Mouse (Mus musculus) ES-Bruce4 (cell line): ENCODE results near the gene Bod1. TPM values are rescaled to one million over a fixed set of nuclear protein-coding genes. Genes with fewer than 3 reads are reported as not detected.

Experiments
- H3K27ac ChIP-seq: 2 replicates; pipeline ENCODE4 v1.5.1; 2012; ENCODE audit warnings: low read length, inconsistent platforms; ENCODE audit not compliant: insufficient read depth
- H3K27me3 ChIP-seq: 2 replicates; pipeline ENCODE4 v1.6.1; 2012; ENCODE audit warnings: mild to moderate bottlenecking, low read length, inconsistent platforms; ENCODE audit not compliant: control insufficient read depth, poor library complexity, insufficient read depth, severe bottlenecking
- H3K36me3 ChIP-seq: 2 replicates; pipeline ENCODE4 v1.6.1; 2012; ENCODE audit warnings: inconsistent platforms, mild to moderate bottlenecking, low read length, moderate library complexity; ENCODE audit not compliant: control insufficient read depth, poor library complexity, insufficient read depth, severe bottlenecking
- H3K4me1 ChIP-seq: one replicate; pipeline ENCODE4 v1.8.1; 2011; ENCODE audit warnings: low read length; ENCODE audit not compliant: control insufficient read depth, insufficient read depth
- H3K4me3 ChIP-seq: 2 replicates; pipeline ENCODE4 v1.5.1; 2011; ENCODE audit warnings: low read depth, mild to moderate bottlenecking, low read length
- H3K9ac ChIP-seq: 2 replicates; pipeline ENCODE4 v1.6.1; 2012; ENCODE audit warnings: low read depth, mild to moderate bottlenecking, inconsistent platforms; ENCODE audit not compliant: poor library complexity, severe bottlenecking
- H3K9me3 ChIP-seq: replicated peaks from 2 replicates; pipeline ENCODE4 v1.6.1; 2012; ENCODE audit warnings: mild to moderate bottlenecking, low read length, inconsistent platforms; ENCODE audit not compliant: control insufficient read depth, poor library complexity, insufficient read depth, severe bottlenecking
- CTCF ChIP-seq: IDR thresholded peaks from one replicate; pipeline ENCODE4 v1.8.1; 2011; ENCODE audit warnings: low read depth, low read length
- EP300 ChIP-seq: IDR thresholded peaks from 2 replicates; pipeline ENCODE4 v1.6.1; 2011; ENCODE audit warnings: low read depth, low read length; ENCODE audit not compliant: insufficient read depth
- POLR2A ChIP-seq: IDR thresholded peaks from one replicate; pipeline ENCODE4 v1.8.1; 2011; ENCODE audit warnings: low read length; ENCODE audit not compliant: insufficient read depth
- polyA plus RNA-seq: library from polyadenylated mRNA; stranded (reverse); fragments of >200 nt; gene quantifications from 2 replicates; pipeline ENCODE4 v1.2.4, GENCODE M21; 2011; ENCODE audit warnings: low read depth; ENCODE audit not compliant: missing spikeins, insufficient read depth, insufficient read length

Bod1 gene
- polyA plus RNA-seq, 1 experiment: 36.3 TPM

DNA sequence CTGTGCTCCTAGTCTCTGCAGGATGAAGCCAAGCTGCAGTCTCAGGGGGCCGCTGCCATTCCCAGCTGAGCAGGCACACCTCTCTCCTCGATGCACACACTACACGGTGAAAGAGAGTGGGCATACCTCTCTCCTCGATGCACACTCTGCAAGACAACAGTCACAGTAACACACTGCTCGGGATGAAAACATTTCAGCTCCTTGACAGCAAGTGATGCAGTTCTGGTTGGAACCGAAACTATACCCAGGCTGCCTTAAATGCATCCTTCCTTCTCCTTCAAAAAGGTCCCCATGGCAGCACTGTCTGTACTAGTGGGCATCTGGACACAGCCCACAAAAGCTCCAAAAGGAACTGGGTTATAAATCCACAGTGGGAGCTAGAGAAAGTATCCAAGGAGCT is 28.6 kb downstream of the Bod1 start:
- H3K27me3 ChIP-seq: no peaks in the 10 kb centered on the region
- H3K4me3 ChIP-seq: no peak overlapping the region
- no peak overlapping the region for H3K9ac ChIP-seq
- no peaks in the 10 kb centered on the region for H3K4me1 ChIP-seq
- no peaks in the 10 kb centered on the region for H3K9me3 ChIP-seq
- TF ChIP-seq CTCF: no peak
- TF ChIP-seq EP300: no peak
- TF ChIP-seq POLR2A: no peak
- H3K27ac ChIP-seq: no peak overlapping the region
- H3K36me3 ChIP-seq: no peaks in the 10 kb centered on the region

DNA sequence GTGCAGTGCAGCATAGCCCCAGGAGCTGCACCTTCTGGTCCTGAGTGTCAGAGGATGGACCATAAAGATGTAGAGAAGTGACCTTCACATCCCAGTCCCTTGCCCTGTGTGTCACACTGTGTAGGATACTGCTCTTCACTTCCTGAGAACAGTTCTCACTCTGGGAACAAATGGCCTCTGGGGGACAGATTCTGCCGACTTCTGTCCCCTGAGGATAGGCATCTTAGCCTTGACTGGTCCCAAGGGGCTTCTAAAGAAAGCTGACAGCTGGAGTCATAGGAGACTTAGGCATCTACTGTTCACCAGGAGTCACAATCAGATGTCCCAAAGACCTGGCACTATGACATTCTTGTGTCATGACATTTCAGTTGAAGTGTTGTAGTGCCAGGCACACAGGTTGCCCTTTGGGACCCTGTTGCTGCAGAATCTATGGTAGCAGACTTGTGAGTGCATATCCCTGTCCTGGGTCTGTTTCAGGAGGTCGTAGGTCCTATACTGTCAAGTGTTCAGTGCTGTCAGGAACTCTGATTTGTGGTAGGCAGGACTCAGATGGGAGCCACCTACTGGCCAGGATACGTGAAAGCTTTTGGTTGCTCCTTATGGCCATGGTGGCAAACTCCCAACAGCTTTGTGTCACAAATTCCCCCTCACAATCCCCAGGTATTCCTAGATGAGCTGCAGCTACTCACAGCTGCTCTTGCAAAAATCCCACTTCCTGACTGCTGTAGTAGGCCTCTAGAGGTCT is 30.4 kb downstream of the Bod1 start:
- Histone ChIP-seq H3K9me3 (no peaks in the 10 kb centered on the region), H3K27me3 (no peaks in the 10 kb centered on the region), H3K36me3 (no peaks in the 10 kb centered on the region), H3K27ac (no peak overlapping the region), H3K9ac (no peak overlapping the region), H3K4me1 (no peaks in the 10 kb centered on the region), H3K4me3 (no peak overlapping the region)
- no peak for TF ChIP-seq EP300
- peak; percentile 41 for TF ChIP-seq CTCF

DNA sequence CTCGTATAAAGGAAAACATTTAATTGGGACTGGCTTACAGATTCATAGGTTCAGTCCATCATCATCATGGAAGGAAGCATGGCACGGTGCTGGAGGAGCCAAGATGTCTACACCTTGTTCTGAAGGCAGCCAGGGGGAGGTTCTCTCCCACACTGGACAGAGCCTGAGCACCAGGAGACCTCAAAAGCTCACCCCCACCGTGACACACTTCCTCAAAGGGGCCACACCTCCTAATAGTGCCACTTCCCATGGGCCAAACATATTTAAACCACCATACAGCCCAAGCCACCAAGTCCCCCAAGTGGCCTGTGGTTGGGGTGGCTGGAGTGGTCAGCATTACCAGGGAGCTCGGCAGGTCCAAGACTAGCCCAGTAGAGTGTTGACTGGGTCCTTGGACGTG is 31.5 kb downstream of the Bod1 start:
- no peaks in the 10 kb centered on the region for H3K9me3 ChIP-seq
- H3K4me1 ChIP-seq: no peaks in the 10 kb centered on the region
- TF ChIP-seq CTCF (no peak), EP300 (no peak), POLR2A (no peak)
- no peak overlapping the region for H3K9ac ChIP-seq
- H3K27me3 ChIP-seq: no peaks in the 10 kb centered on the region
- no peak overlapping the region for H3K27ac ChIP-seq
- no peak overlapping the region for H3K4me3 ChIP-seq
- H3K36me3 ChIP-seq: no peaks in the 10 kb centered on the region

DNA sequence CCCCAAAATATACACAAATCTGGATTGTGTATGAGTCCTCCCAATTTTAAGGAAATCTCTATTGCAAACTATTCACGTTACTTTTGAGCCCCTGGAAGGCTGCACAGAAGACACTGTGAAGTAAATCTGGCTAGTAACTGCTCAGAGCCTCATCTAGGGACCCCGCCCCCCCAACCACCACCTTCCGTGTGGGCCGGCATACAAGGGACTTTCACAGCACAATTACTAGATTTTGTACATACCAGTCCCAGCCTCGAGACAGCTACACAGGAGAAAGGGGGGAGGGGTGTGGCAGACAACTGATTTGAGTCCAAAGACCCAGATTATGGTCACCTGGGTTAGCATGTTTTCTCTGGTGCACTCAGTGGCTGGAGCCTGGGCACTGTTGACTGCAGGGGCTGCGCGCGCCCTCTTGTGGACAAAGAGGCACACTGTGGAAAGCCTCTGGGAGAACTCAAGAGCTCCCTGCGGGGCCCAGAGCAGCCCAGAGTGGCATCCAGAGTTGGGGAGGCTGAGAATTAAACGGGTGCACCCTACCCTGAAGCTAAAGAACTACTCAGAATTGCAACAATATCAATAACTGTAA is 33.8 kb downstream of the Bod1 start:
- H3K4me3 ChIP-seq: no peak overlapping the region
- H3K9ac ChIP-seq: no peak overlapping the region
- H3K36me3 ChIP-seq: no peaks in the 10 kb centered on the region
- no peaks in the 10 kb centered on the region for H3K9me3 ChIP-seq
- no peak overlapping the region for H3K27ac ChIP-seq
- TF ChIP-seq CTCF (peak; percentile 84), POLR2A (no peak)
- H3K27me3 ChIP-seq: no peaks in the 10 kb centered on the region
- no peaks in the 10 kb centered on the region for H3K4me1 ChIP-seq

DNA sequence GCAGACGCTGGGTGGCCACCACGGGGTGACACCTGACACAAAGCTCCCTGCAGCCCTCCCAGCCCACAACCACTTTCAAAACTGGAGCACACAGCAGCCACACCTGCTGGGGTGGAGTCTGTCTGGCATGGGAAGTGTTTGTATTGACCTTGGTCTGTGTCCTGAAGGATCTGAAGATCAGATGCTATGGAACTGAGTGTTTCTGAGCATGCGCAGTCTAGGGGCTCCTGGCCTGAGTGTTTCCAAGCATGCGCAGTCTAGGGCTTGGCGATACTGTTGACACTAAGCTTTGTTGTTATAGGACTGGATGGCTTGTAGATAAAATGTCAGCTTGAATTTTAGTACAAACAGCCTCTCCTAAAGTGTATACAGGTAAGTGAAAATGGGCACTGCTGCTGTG is 43.0 kb downstream of the Bod1 start:
- Histone ChIP-seq H3K9me3 (no peaks in the 10 kb centered on the region), H3K36me3 (no peaks in the 10 kb centered on the region), H3K9ac (no peak overlapping the region), H3K27me3 (no peaks in the 10 kb centered on the region), H3K27ac (no peak overlapping the region), H3K4me1 (no peaks in the 10 kb centered on the region), H3K4me3 (no peak overlapping the region)
- TF ChIP-seq CTCF (no peak), EP300 (no peak), POLR2A (no peak)

DNA sequence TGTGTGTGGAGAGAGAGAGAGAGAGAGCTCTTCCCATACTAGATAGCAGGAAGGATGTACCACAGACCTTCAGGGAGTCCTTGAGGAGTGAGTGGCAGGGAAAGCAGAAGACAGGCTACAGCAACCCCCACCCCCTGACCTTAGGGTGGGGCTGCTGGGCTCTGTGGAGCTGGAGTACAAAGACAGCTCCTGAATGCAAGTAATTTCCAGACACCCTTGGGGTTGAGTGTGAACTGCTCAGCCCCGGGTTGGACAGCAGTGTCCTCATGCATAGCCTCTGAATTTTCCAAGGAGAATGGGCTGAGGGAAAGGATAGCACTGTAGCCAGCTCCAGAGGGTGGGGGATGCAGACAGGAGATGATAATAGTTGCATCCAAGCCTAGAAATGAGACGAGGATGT is 50.9 kb downstream of the Bod1 start:
- Histone ChIP-seq H3K9ac (no peak overlapping the region), H3K9me3 (no peaks in the 10 kb centered on the region), H3K4me1 (no peaks in the 10 kb centered on the region), H3K27ac (no peak overlapping the region), H3K4me3 (no peak overlapping the region), H3K27me3 (no peaks in the 10 kb centered on the region), H3K36me3 (no peaks in the 10 kb centered on the region)
- TF ChIP-seq POLR2A (no peak), CTCF (no peak), EP300 (no peak)
